Mouse (Mus musculus): ENCODE measurements at regions not wholly inside any gene's neighbourhood (a gene's known extent, or its start where the extent isn't known, plus 50 kb on each side); places are given as distances from the start of the nearest gene placed in this dataset.

DNA sequence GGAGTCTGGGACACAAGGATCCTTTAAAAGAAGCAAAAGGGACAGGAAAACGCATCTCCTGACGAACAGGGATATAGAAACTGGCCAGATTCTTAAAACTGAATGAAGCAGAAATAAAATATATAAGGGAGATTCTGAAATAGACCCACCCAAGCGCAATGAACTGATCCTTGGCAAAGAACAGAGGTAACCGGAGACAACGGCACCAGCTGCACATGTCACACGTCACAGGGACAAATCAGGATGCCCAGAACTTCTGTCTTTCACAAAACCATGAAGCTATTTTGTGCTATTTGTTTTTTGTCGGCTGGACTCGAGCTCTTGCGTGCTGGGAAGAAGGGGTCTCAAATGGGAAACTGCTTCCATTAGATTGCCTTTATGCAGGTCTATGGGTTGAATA, 189.3 kb upstream of the A430005L14Rik start:
- no peak for DNase-seq
- WGBS, result 68% methylated on average over 9 of the region's 9 CpGs
- no peak overlapping the region for H3K4me3 ChIP-seq
- H3K36me3 ChIP-seq (ENCODE audit: control insufficient read depth, insufficient read depth, low read length), result no peaks in the 10 kb centered on the region
- no peaks in the 10 kb centered on the region for H3K27me3 ChIP-seq (ENCODE audit: control insufficient read depth, insufficient read depth, low read length)
- no peaks in the 10 kb centered on the region for H3K4me1 ChIP-seq (ENCODE audit: control insufficient read depth, insufficient read depth, low read length)
- no peak for TF ChIP-seq CTCF (IDR thresholded peaks at IDR 0.05)
- no peak for TF ChIP-seq POLR2A (IDR thresholded peaks at IDR 0.05; ENCODE audit: insufficient read depth, low read depth, low read length)
- no peak for TF ChIP-seq EP300 (IDR thresholded peaks at IDR 0.05; ENCODE audit: insufficient read depth, low read depth, low read length)
- H3K27ac ChIP-seq, result no peak overlapping the region; the same call in none of the 2 replicates
- no peaks in the 10 kb centered on the region for H3K79me2 ChIP-seq (replicated peaks; ENCODE audit: control insufficient read depth, insufficient read depth, low read length)
- H3K9ac ChIP-seq (ENCODE audit: low read depth, low read length), result no peak overlapping the region
- intact Hi-C loops (cut with DNase I), result no loop called here

GRCm38 (mm10) chr4:153768350-153768749, 188.7 kb upstream of the A430005L14Rik start:
- no peak for DNase-seq
- Histone ChIP-seq H3K27me3 (ENCODE audit: control insufficient read depth, insufficient read depth, low read length) (no peaks in the 10 kb centered on the region), H3K36me3 (ENCODE audit: control insufficient read depth, insufficient read depth, low read length) (no peaks in the 10 kb centered on the region), H3K79me2 (replicated peaks; ENCODE audit: control insufficient read depth, insufficient read depth, low read length) (no peaks in the 10 kb centered on the region), H3K4me3 (no peak overlapping the region), H3K4me1 (ENCODE audit: control insufficient read depth, insufficient read depth, low read length) (no peaks in the 10 kb centered on the region), H3K27ac (no peak overlapping the region; the same call in 1 of the 2 replicates), H3K9ac (ENCODE audit: low read depth, low read length) (no peak overlapping the region)
- 12% methylated on average over 3 of the region's 3 CpGs for WGBS
- intact Hi-C loops (cut with DNase I), result no loop called here
- TF ChIP-seq POLR2A (IDR thresholded peaks at IDR 0.05; ENCODE audit: insufficient read depth, low read depth, low read length), result no peak
- TF ChIP-seq EP300 (IDR thresholded peaks at IDR 0.05; ENCODE audit: insufficient read depth, low read depth, low read length), result no peak
- TF ChIP-seq CTCF (IDR thresholded peaks at IDR 0.05), result no peak

- TF ChIP-seq POLR2A (IDR thresholded peaks at IDR 0.05; ENCODE audit: insufficient read depth, low read depth, low read length) (no peak), EP300 (IDR thresholded peaks at IDR 0.05; ENCODE audit: insufficient read depth, low read depth, low read length) (no peak), CTCF (IDR thresholded peaks at IDR 0.05) (no peak)
- Histone ChIP-seq H3K9ac (ENCODE audit: low read depth, low read length) (no peak overlapping the region), H3K79me2 (replicated peaks; ENCODE audit: control insufficient read depth, insufficient read depth, low read length) (no peaks in the 10 kb centered on the region), H3K4me3 (no peak overlapping the region), H3K4me1 (ENCODE audit: control insufficient read depth, insufficient read depth, low read length) (no peaks in the 10 kb centered on the region), H3K36me3 (ENCODE audit: control insufficient read depth, insufficient read depth, low read length) (no peaks in the 10 kb centered on the region), H3K27me3 (ENCODE audit: control insufficient read depth, insufficient read depth, low read length) (no peaks in the 10 kb centered on the region), H3K27ac (no peak overlapping the region)
- 62% methylated on average over 5 of the region's 5 CpGs for WGBS
- intact Hi-C loops (cut with DNase I), result no loop called here
- DNase-seq, result no peak
Observed at GRCm38 (mm10) chr4:153770675-153771074, 186.4 kb upstream of the A430005L14Rik start.

- intact Hi-C loops (cut with DNase I), result no loop called here
- TF ChIP-seq POLR2A (IDR thresholded peaks at IDR 0.05; ENCODE audit: insufficient read depth, low read depth, low read length) (no peak), CTCF (IDR thresholded peaks at IDR 0.05) (no peak), EP300 (IDR thresholded peaks at IDR 0.05; ENCODE audit: insufficient read depth, low read depth, low read length) (no peak)
- 78% methylated on average over 2 of the region's 2 CpGs for WGBS
- no peaks in the 10 kb centered on the region for H3K27me3 ChIP-seq (ENCODE audit: control insufficient read depth, insufficient read depth, low read length)
- no peak overlapping the region for H3K9ac ChIP-seq (ENCODE audit: low read depth, low read length)
- no peaks in the 10 kb centered on the region for H3K36me3 ChIP-seq (ENCODE audit: control insufficient read depth, insufficient read depth, low read length)
- DNase-seq, result no peak
- no peaks in the 10 kb centered on the region for H3K79me2 ChIP-seq (replicated peaks; ENCODE audit: control insufficient read depth, insufficient read depth, low read length)
- H3K4me1 ChIP-seq (ENCODE audit: control insufficient read depth, insufficient read depth, low read length), result no peaks in the 10 kb centered on the region
- H3K27ac ChIP-seq, result no peak overlapping the region
- H3K4me3 ChIP-seq, result no peak overlapping the region
Observed at GRCm38 (mm10) chr4:153780501-153780900, 176.5 kb upstream of the A430005L14Rik start.

DNA sequence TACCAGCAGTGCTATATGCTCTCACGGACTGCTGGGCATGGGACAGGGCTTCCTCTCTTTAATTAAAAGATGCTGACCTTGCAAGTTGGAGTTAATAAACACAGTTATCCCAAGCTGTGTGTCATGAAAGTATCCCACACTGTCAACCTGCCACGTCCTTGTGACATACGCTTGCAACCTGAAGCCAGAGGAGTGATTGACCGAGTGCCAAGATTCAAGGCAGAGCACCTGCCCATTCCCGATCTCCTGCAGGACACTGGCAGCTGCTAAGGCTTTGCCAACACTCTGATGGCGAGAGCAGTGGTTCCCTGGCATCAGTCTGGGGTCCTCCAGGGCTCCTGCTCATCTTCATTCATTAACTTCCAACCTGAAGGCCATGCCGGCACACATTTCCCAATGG, 175.8 kb upstream of the A430005L14Rik start:
- WGBS, result 71% methylated on average over 7 of the region's 7 CpGs
- no peak for TF ChIP-seq POLR2A (IDR thresholded peaks at IDR 0.05; ENCODE audit: insufficient read depth, low read depth, low read length)
- no peak for TF ChIP-seq CTCF (IDR thresholded peaks at IDR 0.05)
- no peak for TF ChIP-seq EP300 (IDR thresholded peaks at IDR 0.05; ENCODE audit: insufficient read depth, low read depth, low read length)

GRCm38 (mm10) chr4:153781981-153782521, 175.0 kb upstream of the A430005L14Rik start:
- intact Hi-C loops (cut with DNase I), result no loop called here
- 77% methylated on average over 10 of the region's 10 CpGs for WGBS
- H3K4me1 ChIP-seq (ENCODE audit: control insufficient read depth, insufficient read depth, low read length), result no peaks in the 10 kb centered on the region
- DNase-seq, result no peak
- no peaks in the 10 kb centered on the region for H3K36me3 ChIP-seq (ENCODE audit: control insufficient read depth, insufficient read depth, low read length)
- H3K27ac ChIP-seq, result no peak overlapping the region
- no peaks in the 10 kb centered on the region for H3K79me2 ChIP-seq (replicated peaks; ENCODE audit: control insufficient read depth, insufficient read depth, low read length)
- TF ChIP-seq POLR2A (IDR thresholded peaks at IDR 0.05; ENCODE audit: insufficient read depth, low read depth, low read length) (no peak), CTCF (IDR thresholded peaks at IDR 0.05) (no peak), EP300 (IDR thresholded peaks at IDR 0.05; ENCODE audit: insufficient read depth, low read depth, low read length) (no peak)
- H3K4me3 ChIP-seq, result no peak overlapping the region
- no peak overlapping the region for H3K9ac ChIP-seq (ENCODE audit: low read depth, low read length)
- no peaks in the 10 kb centered on the region for H3K27me3 ChIP-seq (ENCODE audit: control insufficient read depth, insufficient read depth, low read length)

More for the DNA sequence above, 175.8 kb upstream of the A430005L14Rik start:
- Histone ChIP-seq H3K79me2 (replicated peaks; ENCODE audit: control insufficient read depth, insufficient read depth, low read length) (no peaks in the 10 kb centered on the region), H3K27ac (no peak overlapping the region), H3K4me1 (ENCODE audit: control insufficient read depth, insufficient read depth, low read length) (no peaks in the 10 kb centered on the region), H3K9ac (ENCODE audit: low read depth, low read length) (no peak overlapping the region), H3K36me3 (ENCODE audit: control insufficient read depth, insufficient read depth, low read length) (no peaks in the 10 kb centered on the region), H3K27me3 (ENCODE audit: control insufficient read depth, insufficient read depth, low read length) (no peaks in the 10 kb centered on the region), H3K4me3 (no peak overlapping the region)
- intact Hi-C loops (cut with DNase I), result no loop called here
- no peak for DNase-seq
